Mouse (Mus musculus) limb, embryonic 10.5 days (tissue): ENCODE measurements around the gene Wdr12. TPM values are rescaled to one million over a fixed set of nuclear protein-coding genes. Genes with fewer than 3 reads are reported as not detected.
A peak's percentile ranks its signal among the peaks of the same experiment; 100 is the strongest.
"Not testable (repeated sequence)": the region's sequence is repeated elsewhere in the genome, so short reads cannot be mapped to it uniquely, and the experiment has no call there.

ENCODE experiments used
- DNase-seq: peaks from one replicate; pipeline ENCODE4 v3.0.0-alpha.2; 2017; ENCODE audit warnings: low spot score
- H3K27ac ChIP-seq: fragments of 300-500 bp; sonication (generic); 2 replicates; pipeline ENCODE4 v1.5.1; 2016; ENCODE audit warnings: mild to moderate bottlenecking
- H3K27me3 ChIP-seq: fragments of 300-500 bp; sonication (generic); 2 replicates; pipeline ENCODE4 v1.6.1; 2016; ENCODE audit warnings: low read depth, mild to moderate bottlenecking; ENCODE audit not compliant: poor library complexity, severe bottlenecking
- H3K36me3 ChIP-seq: fragments of 300-500 bp; sonication (generic); 2 replicates; pipeline ENCODE4 v1.6.1; 2016; ENCODE audit warnings: mild to moderate bottlenecking, moderate library complexity
- H3K4me1 ChIP-seq: fragments of 300-500 bp; sonication (generic); 2 replicates; pipeline ENCODE4 v1.6.1; 2016
- H3K4me3 ChIP-seq: fragments of 300-500 bp; sonication (generic); 2 replicates; pipeline ENCODE4 v1.5.1; 2016; ENCODE audit warnings: mild to moderate bottlenecking, moderate library complexity
- H3K9me3 ChIP-seq: fragments of 300-500 bp; sonication (generic); replicated peaks from 2 replicates; pipeline ENCODE4 v1.6.1; 2016; ENCODE audit warnings: mild to moderate bottlenecking
- WGBS: fragments of 180-500 bp; shearing (Covaris S2); methylation state at CpG from one replicate; pipeline ENCODE4 v1.1.7; 2016; 5-methylcytosine and 5-hydroxymethylcytosine counted together
- polyA plus RNA-seq: library from polyadenylated mRNA; unstranded; fragments of >200 nt; fragmentation: Nextera tagmentation; extraction: Ambion mirVana; gene quantifications from 2 replicates; pipeline ENCODE4 v1.2.1, GENCODE M21; 2016

Gene Wdr12
- polyA plus RNA-seq, 1 experiment from 2014 or later: 60.4 TPM

DNA sequence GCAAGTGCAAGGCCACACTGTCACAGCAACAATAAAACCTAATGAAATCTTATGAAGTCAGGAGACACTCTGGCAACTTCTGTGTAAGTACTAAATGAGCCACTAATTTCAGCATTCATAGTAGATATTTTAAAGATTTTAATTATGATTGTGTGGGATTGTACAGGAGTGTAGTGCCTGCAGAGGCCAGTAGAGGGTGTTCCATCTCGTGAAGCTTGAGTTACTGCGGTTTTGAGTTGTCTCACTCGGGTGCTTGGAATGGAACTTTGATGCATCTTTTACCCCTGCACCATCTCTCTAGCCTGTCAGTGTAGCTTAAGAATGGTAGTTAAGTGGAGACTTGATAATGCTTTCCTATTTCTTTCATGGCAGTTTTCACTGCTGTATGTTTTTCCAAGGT lies 43.8 kb downstream of the Wdr12 start:
- Histone ChIP-seq H3K9me3 (no peaks in the 10 kb centered on the region), H3K36me3 (no peaks in the 10 kb centered on the region), H3K27me3 (no peaks in the 10 kb centered on the region), H3K27ac (no peak overlapping the region), H3K4me3 (no peak overlapping the region), H3K4me1 (no peaks in the 10 kb centered on the region)
- no peak for DNase-seq
- WGBS: 35% methylated on average over 3 of the region's 3 CpGs

DNA sequence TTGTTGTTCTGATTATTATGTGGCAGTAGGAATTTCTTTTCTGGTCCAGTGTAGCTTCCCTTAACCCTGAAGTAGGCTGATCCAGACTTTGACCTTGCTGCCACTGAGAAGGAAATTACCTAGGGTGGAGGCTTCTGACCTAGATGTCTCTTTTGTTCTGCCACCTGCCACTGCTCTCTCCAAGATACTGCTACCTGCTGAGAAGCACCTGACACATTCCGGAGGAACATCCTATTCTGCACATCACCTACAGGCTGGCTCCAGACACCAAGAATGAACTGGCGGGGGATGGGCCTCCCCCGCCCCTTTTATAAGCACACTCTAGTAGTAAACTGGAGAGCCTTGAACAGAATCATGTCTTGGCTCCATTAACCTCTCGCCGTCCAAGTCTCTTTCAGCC lies 51.0 kb downstream of the Wdr12 start:
- H3K27ac ChIP-seq, H3K36me3 ChIP-seq, H3K4me3 ChIP-seq, H3K4me1 ChIP-seq, H3K9me3 ChIP-seq, DNase-seq: not testable (repeated sequence)
- H3K27me3 ChIP-seq: peaks cover 21% of the 10 kb centered on the region
- WGBS: 93% methylated on average over 5 of the region's 5 CpGs

DNA sequence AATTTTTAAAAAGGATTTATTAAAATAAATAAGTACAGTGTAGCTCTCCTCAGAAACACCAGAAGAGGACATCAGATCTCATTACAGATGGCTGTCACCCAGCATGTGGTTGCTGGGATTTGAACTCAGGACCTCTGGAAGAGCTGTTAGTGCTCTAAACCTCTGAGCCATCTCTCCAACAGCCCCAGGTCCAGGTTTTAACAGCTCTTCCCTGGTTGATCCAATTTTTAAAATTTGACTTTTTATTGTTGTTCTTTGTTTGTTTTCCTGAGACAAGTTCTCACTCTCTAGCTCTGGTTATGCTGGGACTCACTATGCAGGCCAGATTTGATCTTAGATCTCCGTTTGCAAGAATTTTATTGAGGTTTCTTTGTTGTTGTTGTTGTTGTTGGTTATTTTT lies 53.9 kb downstream of the Wdr12 start:
- Histone ChIP-seq H3K4me3 (no peak overlapping the region), H3K27ac (no peak overlapping the region), H3K36me3 (no peaks in the 10 kb centered on the region), H3K9me3 (no peaks in the 10 kb centered on the region), H3K27me3 (peaks cover 31% of the 10 kb centered on the region), H3K4me1 (peaks cover 5% of the 10 kb centered on the region; the same call in 1 of the 2 replicates)
- WGBS: 84% methylated on average over 1 of the region's 1 CpGs
- no peak for DNase-seq

DNA sequence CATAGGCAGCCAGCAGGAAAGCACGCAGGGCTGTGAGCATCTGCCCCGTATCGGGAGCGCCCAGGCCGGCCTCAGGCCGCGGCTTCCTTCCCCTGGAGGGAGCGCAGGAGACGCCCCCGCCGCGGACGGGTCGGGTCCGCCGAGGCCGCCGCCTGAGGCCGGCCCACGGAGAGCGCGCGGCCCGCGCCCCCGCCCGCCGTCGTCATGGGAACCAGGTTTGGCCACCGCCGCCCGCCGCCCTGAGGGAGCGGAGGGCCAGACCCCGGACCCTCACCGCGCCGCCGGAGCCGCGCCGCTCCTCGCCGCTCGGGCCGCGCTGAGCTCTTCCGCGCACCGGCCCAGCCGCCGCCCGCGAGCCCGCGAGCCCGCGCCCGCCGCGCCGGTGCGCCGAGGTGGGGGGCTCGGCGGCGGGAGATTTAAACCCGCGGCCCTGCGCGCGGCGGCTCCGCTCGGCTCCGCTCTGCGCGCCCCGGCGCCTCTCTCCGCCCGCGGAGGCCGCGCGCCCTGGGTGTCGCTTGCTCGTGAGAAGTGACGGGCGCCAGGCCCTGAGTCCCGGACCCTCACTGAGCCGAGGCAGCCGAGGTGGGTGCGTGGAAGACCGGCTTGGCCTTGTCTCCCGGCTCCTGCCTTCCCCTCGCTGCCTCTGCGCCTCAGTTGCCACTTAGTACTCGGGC lies 55.5 kb downstream of the Wdr12 start, which contains the start of gene Ica1l:
Ica1l (minus strand) TSS at position 389 of the 674 bp plus-strand sequence.
- Histone ChIP-seq H3K36me3 (no peaks in the 10 kb centered on the region), H3K4me1 (peaks cover 5% of the 10 kb centered on the region; the same call in 1 of the 2 replicates), H3K4me3 (peak within 1 kb of the TSS; percentile 74), H3K9me3 (no peaks in the 10 kb centered on the region), H3K27ac (peak within 1 kb of the TSS; percentile 79), H3K27me3 (peaks cover 31% of the 10 kb centered on the region)
- 4% methylated on average over 76 of the region's 99 CpGs for WGBS
- peak; percentile 73 for DNase-seq

DNA sequence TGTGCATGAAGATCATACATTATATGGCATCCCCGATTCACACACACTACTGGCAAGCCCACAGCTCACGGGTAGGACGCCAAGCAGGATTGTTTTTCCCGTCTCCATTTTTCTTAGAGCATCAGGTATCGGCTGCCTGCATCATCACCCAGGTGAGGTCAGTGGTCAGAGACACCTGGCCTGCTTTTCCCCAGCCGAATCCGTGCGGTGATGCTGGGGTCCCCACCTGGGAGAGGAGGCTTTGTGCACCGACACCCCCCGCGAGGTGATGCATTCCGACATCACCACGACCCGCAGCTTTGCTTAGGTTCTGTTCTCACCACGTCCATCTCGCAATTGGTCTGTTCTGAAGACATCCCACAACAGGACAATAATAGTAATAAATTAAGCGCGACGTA lies 56.0 kb downstream of the Wdr12 start:
- Histone ChIP-seq H3K9me3 (no peaks in the 10 kb centered on the region), H3K36me3 (no peaks in the 10 kb centered on the region), H3K27ac (peak overlapping the region; percentile 79), H3K27me3 (peaks cover 31% of the 10 kb centered on the region), H3K4me1 (peaks cover 5% of the 10 kb centered on the region; the same call in 1 of the 2 replicates), H3K4me3 (peak overlapping the region; percentile 74)
- no peak for DNase-seq
- WGBS: 4% methylated on average over 19 of the region's 19 CpGs

DNA sequence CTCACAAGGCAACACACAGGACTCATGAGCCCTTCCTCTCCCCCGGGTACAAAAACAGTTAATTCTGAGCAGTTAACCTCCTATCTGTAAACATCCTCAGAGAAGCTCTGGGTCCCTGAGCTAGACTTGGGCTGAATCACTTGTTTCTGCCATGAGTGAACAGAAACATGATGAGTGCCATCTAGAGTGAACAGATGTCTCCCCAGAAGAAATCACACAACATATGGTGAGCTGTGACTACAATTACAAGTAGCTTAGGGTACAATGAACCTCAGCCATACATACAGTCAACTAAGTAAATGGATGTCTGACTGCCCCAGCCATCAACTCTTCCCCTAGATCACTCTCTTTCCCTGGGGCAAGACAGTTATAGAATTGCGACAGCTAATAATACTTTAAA lies 63.4 kb downstream of the Wdr12 start:
- no peak overlapping the region for H3K27ac ChIP-seq
- H3K4me1 ChIP-seq: no peaks in the 10 kb centered on the region
- no peaks in the 10 kb centered on the region for H3K36me3 ChIP-seq
- no peak for DNase-seq
- no peak overlapping the region for H3K4me3 ChIP-seq
- no peaks in the 10 kb centered on the region for H3K27me3 ChIP-seq
- 90% methylated on average over 2 of the region's 2 CpGs for WGBS
- no peaks in the 10 kb centered on the region for H3K9me3 ChIP-seq

Other genes with a start within 250 kb of the Wdr12 start
- 9.7 and 12.3 TPM in 2 replicates for gene Fam117b, start 185.6 kb downstream of the Wdr12 start, polyA plus RNA-seq
- 0.36 and 1.2 TPM in 2 replicates for gene Ica1l, start 55.5 kb downstream of the Wdr12 start, polyA plus RNA-seq
- 4.3 and 6.3 TPM in 2 replicates for gene Carf, start 398 bp downstream of the Wdr12 start, polyA plus RNA-seq
- gene Nbeal1, start 82.0 kb upstream of the Wdr12 start, polyA plus RNA-seq: 6.4 and 8.4 TPM in 2 replicates
- gene Cyp20a1, start 244.7 kb upstream of the Wdr12 start, polyA plus RNA-seq: 20.9 and 25.3 TPM in 2 replicates